Mouse (Mus musculus) spleen, adult 2 months (tissue): ENCODE data around the gene Gtsf1l. TPM values are rescaled to one million over a fixed set of nuclear protein-coding genes. Genes with fewer than 3 reads are reported as not detected.

ENCODE experiments used
- DNase-seq, 2 experiments: peaks; one replicate each; pipeline versions ENCODE4 v3.0.0 to v3.0.0-alpha.2; 2012 to 2021; ENCODE audit warnings: low spot score in 2 of 2, low read depth in 1 of 2
- H3K27ac ChIP-seq: fragments of 200-500 bp; 2 replicates; pipeline ENCODE4 v1.5.1; 2012; ENCODE audit warnings: low read length, inconsistent platforms; ENCODE audit not compliant: insufficient read depth
- H3K27me3 ChIP-seq: fragments of 200-500 bp; 2 replicates; pipeline ENCODE4 v1.6.1; 2012; ENCODE audit warnings: mild to moderate bottlenecking, moderate library complexity, low read length, inconsistent platforms; ENCODE audit not compliant: control insufficient read depth, insufficient read depth
- H3K36me3 ChIP-seq: fragments of 200-500 bp; 2 replicates; pipeline ENCODE4 v1.6.1; 2012; ENCODE audit warnings: mild to moderate bottlenecking, low read length, inconsistent platforms; ENCODE audit not compliant: control insufficient read depth, insufficient read depth
- H3K4me1 ChIP-seq: fragments of 200-500 bp; 2 replicates; pipeline ENCODE4 v1.6.1; 2011; ENCODE audit warnings: inconsistent platforms; ENCODE audit not compliant: control insufficient read depth, insufficient read depth, insufficient read length
- H3K4me3 ChIP-seq: fragments of 200-500 bp; 2 replicates; pipeline ENCODE4 v1.5.1; 2011; ENCODE audit warnings: mild to moderate bottlenecking, inconsistent platforms; ENCODE audit not compliant: insufficient read depth, insufficient read length; ENCODE audit errors: extremely low read depth
- CTCF ChIP-seq: fragments of 200-500 bp; IDR thresholded peaks from 2 replicates; pipeline ENCODE4 v1.5.1; 2011; ENCODE audit warnings: mild to moderate bottlenecking, inconsistent platforms; ENCODE audit not compliant: insufficient read depth, insufficient read length, insufficient replicate concordance; ENCODE audit errors: extremely low read depth
- POLR2A ChIP-seq: fragments of 200-500 bp; IDR thresholded peaks from 2 replicates; pipeline ENCODE4 v1.6.1; 2011; ENCODE audit warnings: low read depth, low read length, inconsistent platforms
- WGBS: fragments of 180-500 bp; shearing (Covaris S2); methylation state at CpG from one replicate; pipeline ENCODE4 v1.1.7; 2018; 5-methylcytosine and 5-hydroxymethylcytosine counted together
- polyA plus RNA-seq: library from polyadenylated mRNA; depleted of rRNA; stranded (reverse); fragments of >200 nt; gene quantifications from 2 replicates; pipeline ENCODE4 v1.2.3, GENCODE M21; 2012; rRNA removed

Gtsf1l gene
- not detected in 2 replicates for polyA plus RNA-seq

- 84% methylated on average over 9 of the region's 9 CpGs for WGBS
- no peak for DNase-seq
- H3K4me3 ChIP-seq: no peak within 1 kb of the TSS
- no peaks in the 10 kb centered on the region for H3K4me1 ChIP-seq
- TF ChIP-seq CTCF (no peak), POLR2A (no peak)
- H3K27ac ChIP-seq: no peak within 1 kb of the TSS
- H3K27me3 ChIP-seq: no peaks in the 10 kb centered on the region
- H3K36me3 ChIP-seq: no peaks in the 10 kb centered on the region
These were observed at the start of gene Gtsf1l for GRCm38 (mm10) chr2:163087728-163088127. Gene Gtsf1l (minus strand): TSS chr2:163087855.

GRCm38 (mm10) chr2:163136996-163137395, 49.3 kb upstream of the Gtsf1l start:
- Histone ChIP-seq H3K4me3 (no peak overlapping the region), H3K4me1 (no peaks in the 10 kb centered on the region), H3K27me3 (no peaks in the 10 kb centered on the region), H3K27ac (no peak overlapping the region), H3K36me3 (no peaks in the 10 kb centered on the region)
- no peak for DNase-seq
- TF ChIP-seq CTCF (no peak), POLR2A (no peak)

GRCm38 (mm10) chr2:163135931-163136330, 48.3 kb upstream of the Gtsf1l start:
- Histone ChIP-seq H3K4me1 (no peaks in the 10 kb centered on the region), H3K27ac (no peak overlapping the region), H3K27me3 (no peaks in the 10 kb centered on the region), H3K36me3 (no peaks in the 10 kb centered on the region), H3K4me3 (no peak overlapping the region)
- DNase-seq: no peak
- TF ChIP-seq POLR2A (no peak), CTCF (no peak)
- 70% methylated on average over 6 of the region's 6 CpGs for WGBS

DNA sequence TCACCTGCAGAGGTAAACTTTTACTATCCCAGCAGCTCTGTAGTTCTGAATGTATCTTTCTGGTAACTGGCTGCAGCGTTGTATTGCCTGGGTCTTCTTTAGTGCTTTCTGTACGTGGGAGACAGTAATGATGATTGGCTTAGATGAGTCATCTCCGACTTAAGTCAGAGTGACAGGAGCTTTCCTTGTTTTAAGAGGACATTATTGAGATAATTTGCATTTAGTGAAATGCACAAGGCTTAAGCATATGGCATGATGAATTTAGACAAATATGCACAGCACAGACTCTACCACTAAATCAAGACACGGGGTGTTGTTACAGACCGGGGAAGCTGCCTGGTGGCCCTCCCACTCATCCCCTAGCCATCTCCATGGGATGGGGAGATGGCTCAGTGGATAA, 44.7 kb upstream of the Gtsf1l start:
- no peak for DNase-seq
- Histone ChIP-seq H3K36me3 (no peaks in the 10 kb centered on the region), H3K27ac (no peak overlapping the region), H3K4me1 (no peaks in the 10 kb centered on the region), H3K4me3 (no peak overlapping the region), H3K27me3 (no peaks in the 10 kb centered on the region)
- 92% methylated on average over 5 of the region's 5 CpGs for WGBS
- TF ChIP-seq CTCF: no peak
- TF ChIP-seq POLR2A: no peak

DNA sequence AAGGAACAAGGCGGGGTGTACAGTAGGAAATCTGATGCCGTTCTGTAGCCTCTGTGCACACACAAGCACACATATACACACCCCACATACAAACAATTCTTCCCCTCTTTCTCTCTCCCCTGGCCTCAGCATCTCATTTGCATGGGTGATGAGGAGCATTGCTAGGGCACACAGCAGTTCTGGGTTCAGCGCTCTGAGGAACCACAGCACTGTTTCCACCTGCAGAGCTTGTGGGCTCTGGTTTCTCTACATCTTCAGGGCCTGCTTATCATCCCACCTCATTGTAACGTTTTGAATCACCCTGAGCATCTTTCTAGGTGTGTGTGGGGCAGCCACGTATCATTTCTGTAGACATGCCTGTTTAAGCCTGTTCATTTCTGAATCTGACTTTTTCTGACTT, 43.2 kb upstream of the Gtsf1l start:
- no peak overlapping the region for H3K4me3 ChIP-seq
- H3K36me3 ChIP-seq: no peaks in the 10 kb centered on the region
- TF ChIP-seq POLR2A (no peak), CTCF (no peak)
- H3K27ac ChIP-seq: no peak overlapping the region
- H3K4me1 ChIP-seq: no peaks in the 10 kb centered on the region
- DNase-seq: no peak
- no peaks in the 10 kb centered on the region for H3K27me3 ChIP-seq
- WGBS: 78% methylated on average over 5 of the region's 5 CpGs

GRCm38 (mm10) chr2:163123496-163123895, 35.8 kb upstream of the Gtsf1l start:
- Histone ChIP-seq H3K27me3 (no peaks in the 10 kb centered on the region), H3K4me3 (no peak overlapping the region), H3K36me3 (no peaks in the 10 kb centered on the region), H3K27ac (no peak overlapping the region), H3K4me1 (no peaks in the 10 kb centered on the region)
- no peak for DNase-seq
- TF ChIP-seq POLR2A (no peak), CTCF (no peak)
- WGBS: 71% methylated on average over 5 of the region's 5 CpGs

DNA sequence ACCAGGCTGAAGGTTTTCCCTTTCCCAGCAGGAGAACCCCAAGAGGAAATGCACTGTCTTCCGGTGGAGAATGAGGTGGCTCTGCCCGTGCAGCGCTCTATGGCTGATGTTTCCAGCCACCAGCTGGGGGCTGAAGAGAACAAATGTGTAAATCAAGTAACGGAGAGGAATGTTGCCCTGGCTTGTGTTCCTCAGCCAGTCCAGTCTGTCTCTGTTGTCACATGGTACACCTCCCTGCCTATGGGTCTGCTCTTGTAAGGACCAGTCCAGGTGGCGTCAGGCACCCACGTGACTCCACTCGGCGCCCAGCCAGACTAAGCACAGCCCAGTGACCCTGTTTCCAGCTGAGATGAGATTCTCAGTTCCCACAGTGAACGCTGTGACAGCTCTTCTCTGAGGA, 34.7 kb upstream of the Gtsf1l start:
- no peaks in the 10 kb centered on the region for H3K27me3 ChIP-seq
- TF ChIP-seq POLR2A: no peak
- no peak overlapping the region for H3K27ac ChIP-seq
- no peak overlapping the region for H3K4me3 ChIP-seq
- DNase-seq: no peak
- H3K4me1 ChIP-seq: no peaks in the 10 kb centered on the region
- 12% methylated on average over 9 of the region's 9 CpGs for WGBS
- no peaks in the 10 kb centered on the region for H3K36me3 ChIP-seq
